Mouse (Mus musculus) thymus, postnatal 0 days (tissue): ENCODE measurements around the gene Ssh3. TPM values are rescaled to one million over a fixed set of nuclear protein-coding genes. Genes with fewer than 3 reads are reported as not detected.

Experiments
- DNase-seq: peaks from one replicate; pipeline ENCODE4 v3.0.0-alpha.2; 2015; ENCODE audit warnings: low spot score
- microRNA-seq: library from miRNA; unstranded; fragments of <30 nt; microRNA quantifications from one replicate; pipeline ENCODE4, GENCODE M21; 2016; ENCODE audit warnings: borderline number of aligned reads
- polyA plus RNA-seq: library from polyadenylated mRNA; unstranded; fragments of >200 nt; fragmentation: Nextera tagmentation; extraction: Ambion mirVana; gene quantifications from 2 replicates; pipeline ENCODE4 v1.2.1, GENCODE M21; 2015

Ssh3 gene
- polyA plus RNA-seq, 1 experiment from 2014 or later: 10.1 TPM

GRCm38 (mm10) chr19:4217855-4218254 is 51.1 kb downstream of the Ssh3 start:
- no peak for DNase-seq

GRCm38 (mm10) chr19:4217140-4217539 is 51.8 kb downstream of the Ssh3 start:
- DNase-seq: no peak

DNA sequence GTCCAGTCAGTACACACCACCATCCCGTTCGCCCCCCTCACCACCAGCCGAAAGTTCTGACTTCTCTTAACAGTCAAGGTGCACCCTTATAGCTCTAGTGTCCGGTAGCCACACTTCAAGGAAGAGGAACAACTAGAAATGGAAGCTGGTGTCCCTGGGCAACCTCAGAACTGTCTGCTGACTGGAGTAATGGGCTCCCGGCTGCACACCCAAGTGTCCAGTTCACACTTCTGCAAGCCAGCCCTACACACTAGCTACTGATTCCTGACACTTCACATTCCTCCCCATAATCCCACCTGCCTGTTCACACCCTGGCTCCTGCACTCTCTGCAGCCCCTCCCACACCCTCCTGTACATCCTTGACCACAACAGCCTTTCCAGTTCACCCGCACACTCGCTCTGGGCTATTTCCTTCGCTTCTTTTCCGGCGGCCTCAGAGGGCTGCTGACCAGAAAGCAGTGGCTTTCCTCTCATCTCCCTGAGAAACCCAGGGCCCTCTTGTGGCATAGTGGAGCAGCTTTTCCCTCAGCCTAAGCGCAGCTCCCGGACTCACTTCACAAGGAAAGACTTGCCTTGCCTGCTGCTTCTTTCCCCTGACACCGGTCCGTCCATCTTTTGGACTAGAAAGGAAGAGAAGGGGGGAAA is 52.8 kb downstream of the Ssh3 start:
- no peak for DNase-seq

GRCm38 (mm10) chr19:4215451-4215840 is 53.5 kb downstream of the Ssh3 start:
- DNase-seq: no peak

DNA sequence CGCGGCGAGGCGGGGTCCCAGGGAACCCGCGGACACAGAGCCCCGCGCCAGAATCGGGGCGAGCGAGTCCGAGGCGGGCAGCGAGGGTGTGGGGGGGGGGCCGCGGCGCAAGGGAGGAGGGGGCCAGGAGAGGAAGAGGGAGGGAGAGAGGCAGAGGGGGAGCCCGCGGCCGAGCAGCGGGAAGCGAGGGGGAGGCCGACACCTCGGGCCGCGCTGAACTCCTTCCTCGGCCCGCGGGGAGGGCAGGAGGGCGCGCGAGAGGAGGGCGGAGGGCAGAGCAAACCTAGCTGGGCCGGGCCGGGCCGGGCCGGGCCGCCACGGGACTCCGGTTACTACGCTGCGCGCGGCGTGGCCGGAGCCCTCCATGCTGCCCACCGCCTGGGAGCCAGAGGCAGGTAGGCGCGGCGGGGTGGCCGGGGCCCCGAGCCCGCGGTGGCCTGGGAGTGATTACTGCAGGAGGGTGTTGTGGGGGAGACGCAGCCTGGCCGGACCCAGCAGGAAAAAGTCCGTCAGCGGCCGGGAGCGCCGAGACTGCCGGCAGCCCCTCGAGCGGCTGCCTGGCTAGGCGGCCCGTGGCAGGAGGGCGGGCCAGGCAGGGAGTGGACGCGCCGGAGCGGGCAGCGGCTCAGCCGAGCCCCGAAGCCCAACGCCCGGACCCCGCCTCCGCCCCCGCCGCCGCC is 54.1 kb downstream of the Ssh3 start:
- DNase-seq: peak; percentile 13

GRCm38 (mm10) chr19:4214071-4214770 is 54.8 kb downstream of the Ssh3 start, which contains the start of the genes Clcf1 and AC109138.7:
Gene Clcf1 (plus strand): TSS chr19:4214238.
Gene AC109138.7 (plus strand): TSS chr19:4214357.
- peak; percentile 58 for DNase-seq

DNA sequence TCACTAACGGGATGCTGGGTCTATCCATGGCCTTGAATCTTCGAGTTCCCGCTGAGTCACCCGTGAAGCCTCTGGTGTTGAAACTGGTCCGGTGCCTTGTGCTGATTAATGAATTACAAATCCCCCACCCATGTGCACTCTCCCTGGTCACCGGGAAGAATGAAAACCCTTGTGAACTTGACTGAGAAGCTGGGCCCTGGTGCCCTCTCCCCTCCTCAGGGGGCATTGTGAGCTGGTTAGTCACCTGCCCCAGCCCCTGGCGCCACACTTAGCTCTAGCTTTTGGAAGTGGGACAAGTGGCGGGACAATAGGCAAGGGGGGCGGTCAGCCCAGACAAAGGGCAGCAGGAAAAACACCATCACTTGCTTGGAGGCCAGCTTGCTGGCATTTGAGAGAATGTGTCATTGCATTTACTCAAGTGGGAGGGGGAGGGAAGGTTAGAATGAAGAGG is 55.4 kb downstream of the Ssh3 start:
- DNase-seq: no peak

DNA sequence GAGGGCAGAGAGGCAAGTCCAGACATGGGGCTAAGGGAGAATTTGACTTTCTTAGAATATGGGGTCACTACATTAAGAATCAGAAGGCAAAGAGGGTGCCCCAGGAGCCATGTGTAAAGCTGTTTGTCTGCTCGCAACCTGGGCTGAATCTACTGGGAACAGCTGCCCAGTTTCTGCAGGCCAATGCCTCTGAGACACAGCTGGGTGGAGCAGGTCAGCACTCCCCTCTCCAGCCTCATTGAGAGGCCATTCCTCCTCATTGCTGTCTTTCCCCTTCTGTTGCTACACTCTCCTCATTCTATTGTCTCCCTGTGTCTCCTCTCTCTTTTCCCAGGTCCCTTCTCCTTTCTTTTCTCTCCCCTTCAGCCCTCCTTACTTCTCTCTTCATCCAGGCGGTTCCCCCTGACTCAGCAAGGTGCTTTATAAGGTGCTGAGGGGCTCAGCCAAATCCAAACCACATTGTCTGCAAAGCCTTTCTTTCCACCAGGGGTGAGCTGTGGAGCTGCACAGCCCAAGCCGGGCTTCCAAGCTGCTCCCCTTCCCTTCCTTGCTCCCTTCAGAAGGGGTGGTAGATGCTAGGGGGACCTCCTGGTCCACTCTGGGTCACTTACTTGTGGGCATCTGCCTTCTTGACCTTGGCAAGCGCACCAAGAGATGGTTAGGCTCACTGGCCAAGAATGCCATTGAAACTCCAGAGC is 56.9 kb downstream of the Ssh3 start:
- DNase-seq: no peak

Small RNAs within 50 kb of the gene (microRNA-seq; reads per million reads assigned to microRNA genes)
- gene Gm26115: not detected
- not detected for gene Mir6985

Other genes starting within 250 kb of the Ssh3 start
- gene Gstp1, start 231.2 kb downstream of the Ssh3 start, polyA plus RNA-seq: 609 and 681 TPM in 2 replicates
- 4.5 and 6.1 TPM in 2 replicates for gene Gstp2, start 223.2 kb downstream of the Ssh3 start, polyA plus RNA-seq
- 10.3 and 13.9 TPM in 2 replicates for gene Gstp3, start 209.6 kb downstream of the Ssh3 start, polyA plus RNA-seq
- 0.42 TPM in 1 of 2 replicates, not detected in the other for gene Cabp2, start 187.6 kb downstream of the Ssh3 start, polyA plus RNA-seq
- gene Cdk2ap2, start 172.0 kb downstream of the Ssh3 start, polyA plus RNA-seq: 179 and 208 TPM in 2 replicates
- 37.1 and 45.6 TPM in 2 replicates for gene Pitpnm1, start 169.2 kb downstream of the Ssh3 start, polyA plus RNA-seq
- gene Aip, start 143.3 kb downstream of the Ssh3 start, polyA plus RNA-seq: 114 TPM in 2 replicates
- 0.03 TPM in 1 of 2 replicates, not detected in the other for gene Gpr152, start 129.4 kb downstream of the Ssh3 start, polyA plus RNA-seq
- gene Cabp4, start 125.1 kb downstream of the Ssh3 start, polyA plus RNA-seq: 0.48 and 0.58 TPM in 2 replicates
- 184 and 207 TPM in 2 replicates for gene Coro1b, start 120.6 kb downstream of the Ssh3 start, polyA plus RNA-seq
- 929 and 954 TPM in 2 replicates for gene Ptprcap, start 115.6 kb downstream of the Ssh3 start, polyA plus RNA-seq
- gene Rps6kb2, start 105.8 kb downstream of the Ssh3 start, polyA plus RNA-seq: 36.4 and 41.8 TPM in 2 replicates
- 6.8 and 10.4 TPM in 2 replicates for gene Carns1, start 93.7 kb downstream of the Ssh3 start, polyA plus RNA-seq
- 322 and 323 TPM in 2 replicates for gene Tbc1d10c, start 77.9 kb downstream of the Ssh3 start, polyA plus RNA-seq
- 995 and 1,030 TPM in 2 replicates for gene Ppp1ca, start 77.1 kb downstream of the Ssh3 start, polyA plus RNA-seq
- 29.8 and 33.2 TPM in 2 replicates for gene Rad9a, start 67.5 kb downstream of the Ssh3 start, polyA plus RNA-seq
- gene Clcf1, start 54.9 kb downstream of the Ssh3 start, polyA plus RNA-seq: 2.1 and 2.5 TPM in 2 replicates
- not detected in 2 replicates for gene AC109138.7, start 54.8 kb downstream of the Ssh3 start, polyA plus RNA-seq
- gene Pold4, start 37.3 kb downstream of the Ssh3 start, polyA plus RNA-seq: 41.2 and 44.3 TPM in 2 replicates
- gene Ankrd13d, start 14.0 kb upstream of the Ssh3 start, polyA plus RNA-seq: 9.8 and 12.2 TPM in 2 replicates
- gene Grk2, start 37.0 kb upstream of the Ssh3 start, polyA plus RNA-seq: 64.3 and 81.3 TPM in 2 replicates
- 26.0 and 27.6 TPM in 2 replicates for gene Kdm2a, start 129.1 kb upstream of the Ssh3 start, polyA plus RNA-seq
- 6.6 and 7.7 TPM in 2 replicates for gene Rhod, start 170.3 kb upstream of the Ssh3 start, polyA plus RNA-seq
- 0.82 and 1.5 TPM in 2 replicates for gene Syt12, start 208.3 kb upstream of the Ssh3 start, polyA plus RNA-seq
- not detected in 2 replicates for gene 2010003K11Rik, start 229.4 kb upstream of the Ssh3 start, polyA plus RNA-seq
- gene Pcx, start 241.3 kb upstream of the Ssh3 start, polyA plus RNA-seq: 5.2 and 5.3 TPM in 2 replicates